Mouse (Mus musculus): ENCODE measurements at regions not wholly inside any gene's neighbourhood (a gene's known extent, or its start where the extent isn't known, plus 50 kb on each side); places are given as distances from the start of the nearest gene placed in this dataset.

GRCm38 (mm10) chr1:57120678-57121077 lies 142.2 kb upstream of the Satb2 start:
- Histone ChIP-seq H3K9me3 (ENCODE audit: control insufficient read depth, low read length) (no peaks in the 10 kb centered on the region), H3K4me3 (ENCODE audit: low read length) (no peak overlapping the region), H3K27me3 (replicated peaks; ENCODE audit: control insufficient read depth, insufficient read depth, low read length) (no peaks in the 10 kb centered on the region), H3K4me2 (ENCODE audit: low read length) (no peak overlapping the region), H3K36me3 (ENCODE audit: control insufficient read depth, insufficient read depth, low read length) (no peaks in the 10 kb centered on the region), H3K4me1 (ENCODE audit: control insufficient read depth, insufficient read depth, low read depth, low read length) (no peaks in the 10 kb centered on the region), H3K27ac (ENCODE audit: low read depth, low read length) (no peak overlapping the region), H3K9ac (ENCODE audit: low read depth, low read length) (no peak overlapping the region)
- ATAC-seq, result no peak
- WGBS, result 73% methylated on average over 2 of the region's 2 CpGs

GRCm38 (mm10) chr1:57144181-57144580 lies 165.7 kb upstream of the Satb2 start:
- Histone ChIP-seq H3K27me3 (replicated peaks; ENCODE audit: control insufficient read depth, insufficient read depth, low read length) (no peaks in the 10 kb centered on the region), H3K9me3 (ENCODE audit: control insufficient read depth, low read length) (no peaks in the 10 kb centered on the region), H3K4me2 (ENCODE audit: low read length) (no peak overlapping the region), H3K4me3 (ENCODE audit: low read length) (no peak overlapping the region), H3K4me1 (ENCODE audit: control insufficient read depth, insufficient read depth, low read depth, low read length) (no peaks in the 10 kb centered on the region), H3K9ac (ENCODE audit: low read depth, low read length) (no peak overlapping the region), H3K36me3 (ENCODE audit: control insufficient read depth, insufficient read depth, low read length) (no peaks in the 10 kb centered on the region), H3K27ac (ENCODE audit: low read depth, low read length) (no peak overlapping the region)
- 81% methylated on average over 3 of the region's 3 CpGs for WGBS
- ATAC-seq, result no peak

- H3K36me3 ChIP-seq (ENCODE audit: control insufficient read depth, insufficient read depth, low read length), result no peaks in the 10 kb centered on the region
- no peaks in the 10 kb centered on the region for H3K27me3 ChIP-seq (replicated peaks; ENCODE audit: control insufficient read depth, insufficient read depth, low read length)
- no peak overlapping the region for H3K27ac ChIP-seq (ENCODE audit: low read depth, low read length)
- H3K4me3 ChIP-seq (ENCODE audit: low read length), result no peak overlapping the region
- no peak overlapping the region for H3K9ac ChIP-seq (ENCODE audit: low read depth, low read length)
- H3K4me2 ChIP-seq (ENCODE audit: low read length), result no peak overlapping the region
- no peak for ATAC-seq
- 91% methylated on average over 7 of the region's 7 CpGs for WGBS
- H3K9me3 ChIP-seq (ENCODE audit: control insufficient read depth, low read length), result no peaks in the 10 kb centered on the region
- no peaks in the 10 kb centered on the region for H3K4me1 ChIP-seq (ENCODE audit: control insufficient read depth, insufficient read depth, low read depth, low read length)
These were observed 177.4 kb upstream of the Satb2 start for GRCm38 (mm10) chr1:57155869-57156268.

GRCm38 (mm10) chr1:57164443-57164842 lies 186.0 kb upstream of the Satb2 start:
- H3K9me3 ChIP-seq (ENCODE audit: control insufficient read depth, low read length), result no peaks in the 10 kb centered on the region
- no peak overlapping the region for H3K9ac ChIP-seq (ENCODE audit: low read depth, low read length)
- H3K27ac ChIP-seq (ENCODE audit: low read depth, low read length), result no peak overlapping the region
- H3K27me3 ChIP-seq (replicated peaks; ENCODE audit: control insufficient read depth, insufficient read depth, low read length), result no peaks in the 10 kb centered on the region
- WGBS, result 97% methylated on average over 1 of the region's 1 CpGs
- H3K4me1 ChIP-seq (ENCODE audit: control insufficient read depth, insufficient read depth, low read depth, low read length), result no peaks in the 10 kb centered on the region
- no peak overlapping the region for H3K4me2 ChIP-seq (ENCODE audit: low read length)
- ATAC-seq, result no peak
- H3K4me3 ChIP-seq (ENCODE audit: low read length), result no peak overlapping the region
- H3K36me3 ChIP-seq (ENCODE audit: control insufficient read depth, insufficient read depth, low read length), result no peaks in the 10 kb centered on the region

GRCm38 (mm10) chr1:57174289-57174890 lies 195.9 kb upstream of the Satb2 start:
- Histone ChIP-seq H3K4me3 (ENCODE audit: low read length) (no peak overlapping the region), H3K27me3 (replicated peaks; ENCODE audit: control insufficient read depth, insufficient read depth, low read length) (no peaks in the 10 kb centered on the region), H3K9me3 (ENCODE audit: control insufficient read depth, low read length) (no peaks in the 10 kb centered on the region), H3K27ac (ENCODE audit: low read depth, low read length) (no peak overlapping the region), H3K36me3 (ENCODE audit: control insufficient read depth, insufficient read depth, low read length) (no peaks in the 10 kb centered on the region), H3K4me1 (ENCODE audit: control insufficient read depth, insufficient read depth, low read depth, low read length) (no peaks in the 10 kb centered on the region), H3K4me2 (ENCODE audit: low read length) (no peak overlapping the region), H3K9ac (ENCODE audit: low read depth, low read length) (no peak overlapping the region)
- ATAC-seq, result peak; percentile 54; the same call in 1 of the 2 replicates
- 52% methylated on average over 10 of the region's 10 CpGs for WGBS

GRCm38 (mm10) chr1:57188796-57189319 lies 188.6 kb upstream of the 1700066M21Rik start:
- Histone ChIP-seq H3K36me3 (ENCODE audit: control insufficient read depth, insufficient read depth, low read length) (no peaks in the 10 kb centered on the region), H3K9me3 (ENCODE audit: control insufficient read depth, low read length) (no peaks in the 10 kb centered on the region), H3K4me2 (ENCODE audit: low read length) (no peak overlapping the region), H3K4me3 (ENCODE audit: low read length) (no peak overlapping the region), H3K4me1 (ENCODE audit: control insufficient read depth, insufficient read depth, low read depth, low read length) (no peaks in the 10 kb centered on the region), H3K27ac (ENCODE audit: low read depth, low read length) (no peak overlapping the region), H3K27me3 (replicated peaks; ENCODE audit: control insufficient read depth, insufficient read depth, low read length) (no peaks in the 10 kb centered on the region), H3K9ac (ENCODE audit: low read depth, low read length) (no peak overlapping the region)
- no peak for ATAC-seq
- WGBS, result 83% methylated on average over 5 of the region's 5 CpGs

GRCm38 (mm10) chr1:57201274-57201673 lies 176.1 kb upstream of the 1700066M21Rik start:
- H3K27ac ChIP-seq (ENCODE audit: low read depth, low read length), result no peak overlapping the region
- no peaks in the 10 kb centered on the region for H3K9me3 ChIP-seq (ENCODE audit: control insufficient read depth, low read length)
- H3K9ac ChIP-seq (ENCODE audit: low read depth, low read length), result no peak overlapping the region
- H3K4me1 ChIP-seq (ENCODE audit: control insufficient read depth, insufficient read depth, low read depth, low read length), result peaks cover 4% of the 10 kb centered on the region
- no peak overlapping the region for H3K4me3 ChIP-seq (ENCODE audit: low read length)
- 65% methylated on average over 6 of the region's 6 CpGs for WGBS
- no peak overlapping the region for H3K4me2 ChIP-seq (ENCODE audit: low read length)
- no peaks in the 10 kb centered on the region for H3K27me3 ChIP-seq (replicated peaks; ENCODE audit: control insufficient read depth, insufficient read depth, low read length)
- no peaks in the 10 kb centered on the region for H3K36me3 ChIP-seq (ENCODE audit: control insufficient read depth, insufficient read depth, low read length)
- no peak for ATAC-seq

GRCm38 (mm10) chr1:57204331-57204730 lies 173.1 kb upstream of the 1700066M21Rik start:
- Histone ChIP-seq H3K4me1 (ENCODE audit: control insufficient read depth, insufficient read depth, low read depth, low read length) (peaks cover 4% of the 10 kb centered on the region), H3K27me3 (replicated peaks; ENCODE audit: control insufficient read depth, insufficient read depth, low read length) (peaks cover 5% of the 10 kb centered on the region), H3K36me3 (ENCODE audit: control insufficient read depth, insufficient read depth, low read length) (no peaks in the 10 kb centered on the region), H3K4me2 (ENCODE audit: low read length) (no peak overlapping the region), H3K9ac (ENCODE audit: low read depth, low read length) (no peak overlapping the region), H3K4me3 (ENCODE audit: low read length) (no peak overlapping the region), H3K9me3 (ENCODE audit: control insufficient read depth, low read length) (no peaks in the 10 kb centered on the region), H3K27ac (ENCODE audit: low read depth, low read length) (no peak overlapping the region)
- ATAC-seq, result no peak
- WGBS, result 62% methylated on average over 3 of the region's 3 CpGs

GRCm38 (mm10) chr1:57205198-57205987 lies 172.0 kb upstream of the 1700066M21Rik start:
- no peak overlapping the region for H3K9ac ChIP-seq (ENCODE audit: low read depth, low read length)
- H3K27me3 ChIP-seq (replicated peaks; ENCODE audit: control insufficient read depth, insufficient read depth, low read length), result peaks cover 5% of the 10 kb centered on the region
- no peaks in the 10 kb centered on the region for H3K9me3 ChIP-seq (ENCODE audit: control insufficient read depth, low read length)
- peak; percentile 89 for ATAC-seq
- WGBS, result 10% methylated on average over 9 of the region's 9 CpGs
- H3K4me2 ChIP-seq (ENCODE audit: low read length), result peak overlapping the region; percentile 49
- peaks cover 4% of the 10 kb centered on the region for H3K4me1 ChIP-seq (ENCODE audit: control insufficient read depth, insufficient read depth, low read depth, low read length)
- H3K4me3 ChIP-seq (ENCODE audit: low read length), result 0 out of 2 replicates have a peak overlapping the region, but pooled peaks have one; percentile 7
- no peak overlapping the region for H3K27ac ChIP-seq (ENCODE audit: low read depth, low read length)
- H3K36me3 ChIP-seq (ENCODE audit: control insufficient read depth, insufficient read depth, low read length), result no peaks in the 10 kb centered on the region
